Mouse (Mus musculus): Measurements from ENCODE around the gene Prokr1. TPM values are rescaled to one million over a fixed set of nuclear protein-coding genes. Genes with fewer than 3 reads are reported as not detected.
"Not testable (repeated sequence)": the region's sequence is repeated elsewhere in the genome, so short reads cannot be mapped to it uniquely, and the experiment has no call there.

Gene Prokr1
- total RNA-seq, 2 experiments from 2014 or later = 0.43 to 0.50 TPM

DNA sequence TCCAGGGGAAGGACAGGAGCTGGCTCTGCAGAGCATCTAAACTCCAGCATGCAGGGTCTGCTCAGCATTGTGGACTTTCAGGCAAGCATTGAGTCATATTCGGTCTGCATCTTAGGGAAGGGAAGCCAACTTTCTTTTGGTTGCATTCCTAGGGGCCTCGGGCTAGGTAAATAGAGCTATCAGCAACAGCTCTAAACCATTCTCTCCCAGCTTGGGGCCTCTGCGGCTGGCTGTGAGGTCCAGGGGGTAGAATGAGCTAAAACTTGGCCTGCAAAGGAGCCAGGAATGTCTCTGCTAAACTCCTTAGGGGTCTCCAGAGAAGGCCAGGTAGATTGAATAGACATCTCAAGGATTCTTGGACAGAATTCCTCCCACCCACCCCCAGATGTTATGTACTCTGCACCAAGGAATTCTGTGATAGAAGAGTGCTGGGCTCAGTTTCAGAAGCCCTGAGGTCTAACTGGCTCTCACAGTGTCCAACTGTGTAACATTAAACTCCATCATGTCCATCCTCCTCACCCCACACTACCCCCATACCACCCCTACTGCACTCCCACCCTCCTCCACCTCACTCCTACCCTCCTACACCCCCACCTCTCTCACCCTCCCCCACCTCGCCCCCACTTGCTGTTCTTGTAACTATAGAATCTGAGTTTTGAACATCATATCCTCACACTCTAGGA is 13.8 kb downstream of the Prokr1 start:
- no peak for DNase-seq
- intact Hi-C loops (cut with DNase I) = no loop called here

DNA sequence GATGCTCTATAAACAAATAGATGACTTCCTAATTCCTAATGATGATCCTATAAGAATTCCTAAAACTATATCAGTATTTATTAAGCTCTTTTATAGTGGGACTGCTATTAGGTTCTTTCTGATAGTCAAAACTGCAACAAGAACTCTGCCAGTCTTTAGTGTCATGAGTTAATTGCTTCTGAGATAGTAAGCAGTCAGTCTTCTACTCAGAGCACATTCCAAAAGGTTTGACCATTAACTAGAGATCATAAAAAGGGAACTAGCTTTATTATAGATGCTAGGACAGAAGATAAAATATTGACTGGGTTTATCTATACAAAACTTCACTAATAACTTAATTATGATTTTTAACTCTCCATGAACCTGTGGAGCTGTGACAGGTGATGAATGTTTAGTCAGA is 18.7 kb downstream of the Prokr1 start:
- intact Hi-C loops (cut with DNase I); DNase-seq: not testable (repeated sequence)

DNA sequence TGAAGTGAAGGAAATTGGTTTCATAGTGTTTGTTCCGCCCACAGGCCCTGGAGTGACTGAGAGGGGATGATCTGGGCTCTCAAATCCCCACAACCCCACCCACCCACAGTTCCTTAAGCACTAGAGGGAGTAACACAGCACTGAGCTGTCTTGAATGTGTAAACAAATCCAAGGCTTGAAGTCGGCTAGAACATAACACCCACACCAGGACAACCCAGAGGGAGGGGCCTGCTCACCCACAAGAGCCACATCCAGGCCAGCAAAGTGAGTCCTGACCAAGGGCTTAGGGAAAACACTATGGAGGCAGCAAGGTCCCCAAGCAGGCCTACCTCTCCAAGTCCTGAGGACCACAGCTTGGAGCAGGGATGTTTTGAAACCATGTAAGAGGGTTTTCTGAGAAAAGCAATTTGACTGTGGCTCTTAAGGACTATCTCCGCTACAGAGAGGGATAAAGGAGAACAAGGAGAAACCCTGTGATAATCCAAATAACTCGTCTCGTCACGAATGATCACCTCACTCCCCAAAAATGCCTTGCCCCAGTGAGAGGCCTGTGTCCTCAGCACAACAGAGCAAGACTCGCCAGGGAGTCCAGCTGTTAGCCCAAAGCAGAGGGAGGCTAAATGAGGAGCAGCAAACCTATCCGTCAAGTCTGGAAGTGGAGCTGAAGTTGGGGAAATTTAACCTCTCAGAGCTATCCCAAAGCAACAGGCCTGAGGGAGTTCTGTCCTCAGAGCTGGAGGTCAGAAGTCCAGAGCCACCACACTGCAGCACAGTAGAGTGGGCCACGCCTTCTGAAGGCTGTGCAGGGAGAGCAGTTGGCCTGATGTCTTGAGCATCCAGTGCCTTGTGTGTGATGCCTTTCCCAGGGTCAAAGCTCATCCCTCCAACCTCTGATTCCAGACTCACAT is 22.6 kb downstream of the Prokr1 start:
- DNase-seq = peak in 1 of 2 experiments; percentile 18
- intact Hi-C loops (cut with DNase I) = no loop called here

DNA sequence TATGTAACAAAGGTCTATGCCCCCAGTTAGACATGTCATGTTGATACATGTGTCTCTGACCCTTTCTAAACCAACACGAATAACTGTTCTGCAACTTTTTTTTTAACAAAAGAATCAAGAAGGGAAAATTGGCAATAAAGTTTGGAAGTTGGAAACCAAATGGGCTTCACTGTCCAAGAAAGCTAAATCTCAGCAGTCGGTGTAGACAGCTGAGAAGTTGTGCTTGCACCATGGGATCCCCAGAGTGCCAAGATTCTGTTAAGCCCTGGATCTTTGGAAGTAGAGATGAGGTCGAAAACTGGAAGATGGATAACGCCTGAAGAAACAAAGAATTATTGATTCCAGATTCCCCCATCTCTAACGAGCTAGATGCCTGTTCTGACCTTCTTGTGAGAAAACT is 25.4 kb downstream of the Prokr1 start:
- intact Hi-C loops (cut with DNase I) = no loop called here
- no peak for DNase-seq

DNA sequence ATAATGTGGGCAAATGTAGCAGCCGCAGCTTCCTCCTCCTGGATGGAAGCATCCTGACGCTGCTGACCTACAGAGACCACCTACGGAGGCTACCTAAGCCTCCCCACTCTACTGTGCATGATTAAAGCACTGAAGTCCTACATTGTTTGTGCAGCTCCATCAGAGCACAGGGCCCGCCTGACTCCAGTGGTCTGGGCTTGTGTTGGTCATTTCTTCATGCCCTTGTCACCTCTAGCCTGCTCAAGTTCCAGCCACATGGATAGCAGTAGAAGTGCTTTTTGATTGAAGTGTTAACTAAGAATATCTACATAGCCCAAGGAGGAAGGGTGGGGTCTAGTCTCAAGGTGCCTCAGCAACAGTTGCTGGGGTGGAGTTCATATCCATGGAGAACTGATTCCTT is 26.2 kb downstream of the Prokr1 start:
- no peak for DNase-seq
- intact Hi-C loops (cut with DNase I) = no loop called here

DNA sequence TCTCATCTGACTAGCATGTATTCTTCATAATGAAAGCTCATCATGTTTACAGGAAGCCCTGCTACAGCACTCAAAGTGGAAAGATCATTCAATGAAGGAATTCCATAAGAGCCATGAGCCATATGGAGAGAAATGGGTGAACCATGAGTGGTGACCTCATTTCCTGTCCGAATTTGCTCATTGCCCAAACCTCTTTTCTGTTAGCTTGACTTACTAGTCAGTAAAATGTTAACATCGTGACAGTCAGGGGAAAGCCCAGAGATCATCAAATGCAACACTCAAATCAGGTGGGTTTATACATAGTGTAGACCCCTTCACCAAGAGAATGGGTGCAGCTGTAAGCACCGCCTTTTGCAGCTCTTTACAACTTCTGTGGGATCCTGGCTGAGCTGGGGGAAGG is 36.8 kb downstream of the Prokr1 start:
- intact Hi-C loops (cut with DNase I) = no loop called here
- no peak for DNase-seq

DNA sequence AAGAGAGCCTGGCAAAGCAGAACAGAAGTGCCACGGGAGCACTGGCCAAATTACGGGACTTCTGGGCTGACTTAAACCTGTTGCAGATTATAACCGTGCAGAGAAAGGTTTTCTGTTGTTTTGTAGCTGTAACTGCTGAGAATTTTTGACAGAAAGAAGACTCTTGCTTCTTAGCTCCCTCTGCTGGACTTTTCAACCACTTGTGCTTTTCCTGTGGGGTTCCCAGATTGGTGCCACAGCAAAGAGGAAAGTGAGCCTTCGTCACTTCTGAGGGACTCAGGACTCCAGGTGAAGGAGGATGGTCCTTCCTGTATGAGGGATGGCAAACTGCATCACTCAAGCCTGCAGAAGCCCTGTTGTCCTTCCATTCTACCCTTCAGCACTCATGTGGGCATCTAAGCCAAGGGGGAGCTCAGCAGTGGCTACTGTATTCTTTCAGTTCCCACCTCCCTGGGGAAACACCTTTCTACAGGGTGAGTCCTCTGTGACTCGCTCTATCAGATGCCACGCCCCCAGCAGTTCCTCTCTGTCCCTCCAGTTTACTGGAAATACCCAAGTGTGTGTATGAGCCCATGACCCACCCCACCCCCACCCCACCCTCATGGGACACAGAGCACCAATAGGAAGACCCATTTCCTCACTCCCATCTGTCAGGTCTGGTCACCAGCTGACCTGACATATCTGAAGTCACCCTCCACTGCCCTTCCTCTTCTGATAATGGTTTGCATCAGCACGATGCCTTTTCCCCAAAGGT is 38.3 kb downstream of the Prokr1 start:
- intact Hi-C loops (cut with DNase I) = no loop called here
- DNase-seq = no peak

DNA sequence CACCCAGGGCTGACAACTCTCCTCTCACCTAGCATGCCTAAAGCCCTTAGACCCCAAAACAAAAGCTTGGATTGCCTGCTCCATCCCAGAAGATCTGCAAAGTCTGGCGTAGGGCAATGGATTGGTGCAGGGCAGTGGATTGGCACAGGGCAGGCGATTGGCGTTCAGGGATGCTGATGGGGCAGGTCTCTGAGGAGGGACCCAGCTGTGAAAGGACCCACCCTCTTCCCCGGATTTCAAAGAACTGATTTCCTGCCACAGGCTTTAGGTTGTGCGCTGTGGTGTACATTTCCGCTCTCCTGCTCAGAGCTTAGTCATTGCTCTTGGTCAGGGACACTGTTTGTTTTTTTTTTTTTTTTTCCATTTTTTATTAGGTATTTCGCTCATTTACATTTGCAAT is 42.7 kb downstream of the Prokr1 start:
- no peak for DNase-seq
- intact Hi-C loops (cut with DNase I) = no loop called here

DNA sequence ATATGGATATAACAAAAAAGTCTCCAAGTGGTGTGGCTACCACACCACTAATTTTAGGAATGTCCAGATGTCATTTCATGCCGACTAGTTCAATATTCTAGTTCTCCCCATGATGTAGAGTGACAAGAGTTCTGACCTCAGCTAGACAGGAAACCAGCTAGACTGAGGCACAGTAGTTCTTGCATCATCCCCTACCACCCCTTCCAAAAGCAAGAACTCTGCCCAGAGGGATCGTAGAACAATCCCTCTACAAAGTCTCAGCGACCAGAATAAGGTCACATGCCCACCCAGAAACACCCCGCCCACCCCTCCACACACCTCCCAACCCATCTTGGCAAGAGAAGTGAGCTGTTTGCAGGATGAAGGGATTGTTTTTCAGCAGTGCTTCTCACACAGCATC is 43.1 kb downstream of the Prokr1 start:
- intact Hi-C loops (cut with DNase I) = no loop called here
- DNase-seq = no peak

DNA sequence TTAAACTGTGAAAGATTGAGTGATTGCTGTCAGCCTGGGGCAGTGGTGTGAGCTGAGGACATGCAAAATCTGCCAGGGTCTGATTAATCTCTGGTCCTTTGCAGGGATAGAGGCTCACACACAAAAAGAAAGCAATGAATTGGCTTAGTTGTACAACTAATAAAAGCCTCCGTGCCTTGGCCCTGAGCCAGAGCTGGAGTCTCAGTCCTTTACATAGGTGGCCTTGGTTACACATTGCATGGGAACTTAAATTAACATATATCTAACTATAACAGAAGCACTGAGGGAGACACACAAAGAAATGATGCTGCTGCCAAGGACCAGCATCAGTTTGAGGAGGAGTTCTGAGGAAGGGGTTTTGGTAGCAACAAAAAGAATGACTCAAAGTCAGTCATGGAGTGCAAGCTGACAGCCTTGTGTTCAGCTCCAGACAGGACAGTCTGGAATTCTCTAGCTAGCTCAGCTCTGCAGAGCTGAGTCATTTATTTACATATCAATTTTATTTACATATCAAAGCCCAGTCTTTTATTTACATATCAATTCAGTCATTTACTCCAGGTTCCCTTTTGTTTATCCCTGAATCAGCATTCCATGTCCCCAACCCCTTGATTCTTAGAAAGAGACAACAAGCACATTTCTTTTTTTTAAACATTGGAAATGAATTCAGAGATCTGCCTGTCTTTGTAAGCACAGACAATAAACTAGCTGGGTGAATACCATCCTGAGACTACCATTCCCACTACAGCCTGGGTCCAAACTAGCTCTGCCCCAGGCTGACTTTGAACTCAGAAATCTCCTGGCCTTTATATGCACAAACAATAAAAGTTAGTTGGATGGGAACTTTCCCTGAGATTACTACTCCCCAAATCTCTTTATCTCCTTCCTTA is 45.0 kb downstream of the Prokr1 start:
- no peak for DNase-seq
- intact Hi-C loops (cut with DNase I) = no loop called here

DNA sequence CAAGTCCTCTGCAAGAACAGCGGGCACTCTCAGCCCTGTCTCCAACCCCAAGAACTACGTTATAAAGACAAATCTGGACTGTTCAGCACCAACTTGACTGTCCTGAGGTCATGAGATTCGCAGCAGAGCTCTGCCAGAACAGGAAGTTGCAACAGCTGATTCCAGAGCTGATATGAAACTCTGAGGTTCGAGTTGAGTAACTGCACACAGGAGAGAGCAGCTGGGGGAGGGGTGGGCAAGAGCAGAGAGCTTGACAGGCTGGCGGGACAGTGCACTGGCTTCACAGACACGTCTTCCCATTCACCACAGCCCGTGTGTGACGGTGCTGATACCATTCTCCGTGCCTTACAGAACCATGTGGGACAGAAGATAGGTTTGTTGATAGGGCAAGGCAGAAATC is 48.5 kb downstream of the Prokr1 start:
- DNase-seq = peak in 1 of 2 experiments; percentile 29
- intact Hi-C loops (cut with DNase I) = no loop called here

DNA sequence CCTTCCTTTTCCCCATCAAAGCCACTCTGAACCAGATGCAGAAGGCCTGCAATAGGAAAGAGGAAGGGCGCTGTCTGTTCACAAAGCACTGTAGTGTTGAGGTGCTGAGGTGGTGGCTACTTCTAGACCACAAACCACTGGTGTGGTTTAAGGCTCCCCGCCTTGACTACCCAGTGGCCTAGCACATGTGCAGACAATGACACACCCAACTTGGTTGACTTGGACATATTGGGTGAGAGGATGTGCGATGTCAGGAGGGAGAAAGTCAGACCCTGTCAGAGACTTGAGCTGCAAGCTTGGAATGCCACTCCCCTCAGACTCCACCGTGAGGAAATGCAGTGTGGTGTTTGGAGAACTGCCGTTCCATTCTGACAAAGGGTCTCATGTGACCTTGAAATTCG is 49.4 kb downstream of the Prokr1 start:
- DNase-seq = peak in 1 of 2 experiments; percentile 27
- intact Hi-C loops (cut with DNase I) = no loop called here

DNA sequence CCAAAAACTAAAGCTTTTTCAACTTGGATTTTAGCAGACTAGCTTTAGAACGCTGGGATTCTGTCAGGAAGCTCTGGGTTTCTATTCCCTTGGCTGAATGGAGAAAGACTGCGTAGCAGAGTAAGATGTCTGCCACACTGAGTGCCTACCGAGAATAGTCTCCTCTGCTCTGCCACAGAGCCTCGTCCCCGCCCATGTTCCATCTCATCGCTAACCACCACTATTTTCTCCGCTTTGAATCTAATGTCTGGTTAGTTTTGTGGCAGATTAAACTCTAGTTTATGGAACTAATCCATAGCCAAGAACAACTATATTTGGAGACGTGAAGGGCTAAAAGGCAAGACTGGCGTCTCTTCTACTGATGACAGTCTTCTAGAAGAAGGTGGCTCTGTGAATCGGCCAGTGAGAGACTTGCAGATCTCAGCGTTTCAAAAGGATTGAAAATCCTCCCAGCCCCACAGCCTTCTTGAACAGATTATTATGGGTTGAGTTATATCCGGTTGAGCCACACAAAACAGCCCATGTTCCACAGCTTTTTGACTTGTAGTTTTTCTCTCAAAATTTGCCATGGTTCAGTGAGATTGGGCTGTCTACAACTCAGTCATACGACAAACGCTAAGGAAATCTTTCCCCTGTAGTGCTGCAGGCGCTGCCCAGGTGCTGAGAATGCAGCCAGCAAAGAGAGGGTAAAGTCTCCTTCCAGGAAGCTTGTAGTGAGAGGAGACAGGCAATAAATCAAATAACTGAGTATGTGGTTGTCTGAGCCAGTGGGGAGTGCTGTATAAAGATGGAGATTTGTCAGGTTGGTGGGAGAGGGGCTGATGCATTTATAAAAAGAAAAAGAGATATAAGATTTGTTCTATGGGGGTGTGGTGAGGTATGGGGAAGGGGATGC is 51.9 kb downstream of the Prokr1 start:
- intact Hi-C loops (cut with DNase I) = no loop called here
- no peak for DNase-seq

DNA sequence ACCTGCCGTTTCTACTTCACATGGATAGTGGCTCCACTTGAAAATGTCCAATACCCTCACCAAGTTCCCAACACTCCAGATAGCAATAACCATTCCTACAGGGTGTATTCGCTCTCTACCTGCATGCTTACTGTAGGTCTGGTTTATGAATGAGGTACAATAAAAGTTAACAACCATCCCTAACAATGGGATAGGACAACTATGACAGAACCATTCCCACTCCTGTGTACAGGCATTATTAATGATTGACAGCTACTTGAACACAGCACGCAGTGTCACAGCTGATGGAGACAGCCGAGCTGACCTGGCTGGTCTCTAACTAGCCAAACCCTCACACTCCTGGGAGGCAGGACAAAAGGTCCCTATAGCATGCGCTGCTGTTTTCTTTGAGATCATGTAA is 52.9 kb downstream of the Prokr1 start:
- intact Hi-C loops (cut with DNase I) = no loop called here
- no peak for DNase-seq

DNA sequence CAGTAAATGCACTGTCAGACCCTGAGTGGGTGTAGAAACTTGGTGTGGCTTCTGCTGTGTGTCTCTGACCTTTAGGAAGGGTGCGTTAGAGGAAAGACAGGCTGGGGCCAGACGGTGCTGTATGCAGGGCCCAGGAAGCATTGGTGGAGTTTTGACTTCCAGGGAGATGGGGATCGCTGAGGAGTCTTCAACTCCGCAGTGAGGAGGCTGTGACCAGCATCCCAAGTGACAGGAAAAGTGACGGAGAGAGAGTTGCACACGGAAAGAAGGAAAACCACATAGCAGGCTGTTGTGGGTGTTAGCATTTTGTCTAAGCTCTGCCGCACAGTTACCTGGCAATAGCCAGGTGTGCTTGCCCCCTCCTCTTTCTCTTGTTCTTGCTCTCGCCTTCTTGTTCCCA is 54.3 kb downstream of the Prokr1 start:
- no peak for DNase-seq
- intact Hi-C loops (cut with DNase I) = no loop called here

DNA sequence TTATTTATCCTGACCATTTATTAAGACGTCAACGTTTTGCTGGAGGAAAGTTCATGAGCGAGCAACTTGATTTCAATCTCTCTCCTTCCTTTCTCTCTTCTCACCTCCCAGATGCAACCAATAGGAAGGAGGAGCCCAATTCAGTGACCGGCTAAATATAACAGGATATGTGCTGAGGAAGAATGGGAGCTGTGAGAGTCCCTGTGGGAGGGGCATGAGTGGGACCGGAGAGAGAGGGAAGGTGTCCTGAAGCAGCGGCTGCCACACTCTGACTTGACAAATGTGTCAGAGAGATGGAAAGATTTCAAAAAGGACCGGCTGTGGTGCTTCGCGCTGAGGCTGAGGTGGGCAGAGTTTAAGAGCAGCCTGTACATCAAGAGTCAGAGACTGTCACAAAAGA is 54.9 kb downstream of the Prokr1 start:
- intact Hi-C loops (cut with DNase I) = no loop called here
- peak in 1 of 2 experiments; percentile 13 for DNase-seq

DNA sequence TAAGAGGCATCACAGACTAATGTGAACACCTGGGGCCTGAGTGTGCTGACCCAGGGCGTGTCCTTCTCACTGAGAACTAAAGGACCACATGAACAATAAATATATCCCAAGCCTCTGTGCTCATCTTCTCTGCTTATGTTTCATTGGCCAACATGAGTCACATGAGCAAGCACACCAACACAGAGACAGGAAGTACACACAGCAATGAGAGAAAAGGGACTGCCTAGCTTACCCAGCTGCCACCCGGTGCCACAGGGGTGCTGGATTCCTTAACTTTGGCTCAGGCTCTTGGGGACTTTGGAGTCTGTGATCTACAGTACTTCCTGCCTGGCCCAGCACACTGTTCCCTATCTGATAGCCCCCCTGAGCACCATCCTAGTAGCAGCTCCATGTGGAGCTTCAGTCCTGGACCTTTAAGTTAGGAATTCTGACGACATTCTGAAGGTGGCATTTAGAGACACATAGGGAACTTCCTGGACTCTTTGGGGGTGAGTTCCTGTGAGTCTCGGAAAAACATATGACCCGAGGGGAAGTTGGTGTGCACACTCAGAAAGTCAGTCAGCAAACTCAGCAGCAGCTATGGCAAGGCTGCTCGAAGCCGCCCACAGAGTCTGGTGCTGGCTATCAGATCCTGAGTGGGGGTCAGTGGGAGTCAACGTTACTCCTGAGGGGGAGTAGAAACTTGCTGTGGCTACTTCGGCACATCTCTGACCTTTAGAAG is 55.5 kb downstream of the Prokr1 start:
- peak in 1 of 2 experiments; percentile 9 for DNase-seq
- intact Hi-C loops (cut with DNase I) = no loop called here

DNA sequence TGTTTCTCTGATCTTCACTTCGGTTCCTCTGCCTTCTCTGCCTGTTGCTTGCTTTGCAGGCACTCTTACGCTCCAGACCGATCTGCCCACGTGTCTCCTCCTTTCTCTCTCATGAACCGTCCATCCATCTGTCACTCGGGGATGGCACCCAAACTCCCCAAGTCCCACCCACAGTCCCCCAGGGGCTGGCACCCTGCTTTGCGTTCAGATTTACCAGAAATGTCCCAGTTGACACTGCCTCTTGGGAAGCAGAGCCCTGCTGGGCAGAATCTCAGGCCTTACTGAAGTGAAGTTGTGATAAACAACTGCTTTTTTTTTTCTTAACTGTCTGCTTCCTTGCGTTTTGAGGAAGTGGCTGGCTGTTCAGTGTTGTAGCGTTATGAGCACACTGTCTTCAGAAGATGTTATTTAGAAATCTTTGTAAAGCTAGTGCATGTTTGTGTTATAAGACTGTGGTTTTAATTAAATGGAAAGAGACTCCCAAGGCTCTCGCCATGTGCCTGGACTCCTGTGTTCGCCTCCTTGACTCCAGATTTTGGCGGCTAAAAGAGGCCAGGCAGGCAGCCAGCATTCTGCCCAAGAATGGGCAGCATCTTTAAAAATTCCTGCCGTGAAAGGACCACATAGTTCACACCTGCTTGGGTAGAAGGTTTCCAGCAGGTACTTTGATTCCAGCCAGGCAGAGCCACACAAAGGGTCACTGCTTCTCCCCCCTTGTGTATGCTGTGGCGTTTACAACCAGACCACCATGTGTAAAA is 57.4 kb downstream of the Prokr1 start, which contains the start of gene Arhgap25:
Gene Arhgap25 (minus strand): TSS at position 307 of the 758 bp plus-strand sequence.
- peak in 1 of 2 experiments; percentile 39 for DNase-seq
- intact Hi-C loops (cut with DNase I) = no loop called here

Data from heart, postnatal 36 days (tissue).